Mouse (Mus musculus) hindbrain, postnatal 0 days (tissue): Measurements from ENCODE around the gene Hoxd11. TPM values are rescaled to one million over a fixed set of nuclear protein-coding genes. Genes with fewer than 3 reads are reported as not detected.

Source experiments
- ATAC-seq: fragments of 200-750 bp; cut with Nextera tagmentation; 2 replicates; pipeline ENCODE4 v1.8.0; 2017; ENCODE audit warnings: mild to moderate bottlenecking, moderate TSS enrichment, moderate library complexity
- DNase-seq: peaks from one replicate; pipeline ENCODE4 v3.0.0-alpha.2; 2015; ENCODE audit warnings: low spot score
- H3K27ac ChIP-seq: fragments of 300-500 bp; sonication (generic); 2 replicates; pipeline ENCODE4 v1.5.1; 2014; ENCODE audit warnings: mild to moderate bottlenecking
- H3K27me3 ChIP-seq: fragments of 300-500 bp; sonication (generic); 2 replicates; pipeline ENCODE4 v1.6.1; 2014; ENCODE audit warnings: low read length, mixed read lengths; ENCODE audit not compliant: insufficient read depth
- H3K36me3 ChIP-seq: fragments of 300-500 bp; sonication (generic); 2 replicates; pipeline ENCODE4 v1.6.1; 2014; ENCODE audit warnings: low read length, mixed read lengths; ENCODE audit not compliant: insufficient read depth
- H3K4me1 ChIP-seq: fragments of 300-500 bp; sonication (generic); 2 replicates; pipeline ENCODE4 v1.6.1; 2014; ENCODE audit warnings: antibody characterized with exemption, low read length, mixed read lengths; ENCODE audit not compliant: insufficient read depth
- H3K4me2 ChIP-seq: fragments of 300-500 bp; sonication (generic); 2 replicates; pipeline ENCODE4 v1.6.1; 2014; ENCODE audit warnings: low read depth, mild to moderate bottlenecking, low read length, moderate library complexity, mixed read lengths
- H3K4me3 ChIP-seq: fragments of 300-500 bp; sonication (generic); 2 replicates; pipeline ENCODE4 v1.5.1; 2014; ENCODE audit warnings: low read length
- H3K9ac ChIP-seq: fragments of 300-500 bp; sonication (generic); replicated peaks from 2 replicates; pipeline ENCODE4 v1.6.1; 2014; ENCODE audit warnings: mild to moderate bottlenecking, low read length, moderate library complexity, mixed read lengths
- H3K9me3 ChIP-seq: fragments of 300-500 bp; sonication (generic); 2 replicates; pipeline ENCODE4 v1.6.1; 2016; ENCODE audit warnings: low read length, mixed read lengths
- CTCF ChIP-seq: IDR thresholded peaks from 2 replicates; pipeline ENCODE4 v1.5.1; 2016; ENCODE audit warnings: antibody characterized with exemption, control low read depth, low read depth
- WGBS: fragments of 180-500 bp; shearing (Covaris S2); extraction: QIAGEN DNeasy Blood & Tissue Kit; methylation state at CpG from one replicate; pipeline ENCODE4 v1.1.7; 2014; 5-methylcytosine and 5-hydroxymethylcytosine counted together
- polyA plus RNA-seq: library from polyadenylated mRNA; unstranded; fragments of >200 nt; fragmentation: Nextera tagmentation; extraction: Ambion mirVana; gene quantifications from 2 replicates; pipeline ENCODE4 v1.2.1, GENCODE M21; 2015
- total RNA-seq: library from RNA; depleted of rRNA; stranded (reverse); fragments of >200 nt; gene quantifications from 2 replicates; pipeline ENCODE4 v1.2.3, GENCODE M21; 2014

The Hoxd11 gene
- total and polyA plus RNA-seq, 2 experiments from 2014 or later = not detected

DNA sequence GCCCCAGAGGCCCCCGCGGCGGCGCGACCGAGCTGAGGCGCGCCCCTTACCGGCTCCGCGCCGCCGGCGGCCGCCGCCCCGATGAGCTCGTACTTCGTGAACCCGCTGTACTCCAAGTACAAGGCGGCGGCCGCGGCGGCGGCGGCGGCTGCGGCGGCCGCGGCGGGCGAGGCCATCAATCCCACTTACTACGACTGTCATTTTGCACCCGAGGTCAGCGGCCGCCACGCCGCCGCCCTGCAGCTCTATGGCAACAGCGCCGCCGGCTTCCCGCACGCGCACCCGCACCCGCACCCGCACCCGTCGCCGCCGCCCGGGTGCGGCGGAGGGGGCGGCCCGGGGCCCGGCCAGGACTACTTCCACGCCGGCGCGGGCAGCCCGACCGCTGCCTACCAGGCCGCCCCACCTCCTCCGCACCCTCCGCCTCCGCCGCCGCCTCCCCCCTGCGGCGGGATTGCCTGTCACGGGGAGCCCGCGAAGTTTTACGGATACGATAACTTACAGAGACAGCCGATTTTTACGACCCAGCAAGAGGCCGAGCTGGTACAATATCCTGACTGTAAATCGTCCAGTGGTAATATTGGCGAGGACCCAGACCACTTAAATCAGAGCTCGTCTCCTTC, 26.2 kb downstream of the Hoxd11 start:
- peak; percentile 35; the same call in 1 of the 2 replicates for ATAC-seq
- H3K4me1 ChIP-seq = no peaks in the 10 kb centered on the region
- DNase-seq = no peak
- no peak for TF ChIP-seq CTCF
- peak overlapping the region; percentile 26 for H3K4me3 ChIP-seq
- WGBS = 2% methylated on average over 57 of the region's 85 CpGs
- H3K9me3 ChIP-seq = no peaks in the 10 kb centered on the region
- H3K27ac ChIP-seq = no peak overlapping the region
- peak overlapping the region; percentile 48 for H3K4me2 ChIP-seq
- H3K9ac ChIP-seq = no peak overlapping the region
- no peaks in the 10 kb centered on the region for H3K36me3 ChIP-seq
- peaks cover 92% of the 10 kb centered on the region for H3K27me3 ChIP-seq

DNA sequence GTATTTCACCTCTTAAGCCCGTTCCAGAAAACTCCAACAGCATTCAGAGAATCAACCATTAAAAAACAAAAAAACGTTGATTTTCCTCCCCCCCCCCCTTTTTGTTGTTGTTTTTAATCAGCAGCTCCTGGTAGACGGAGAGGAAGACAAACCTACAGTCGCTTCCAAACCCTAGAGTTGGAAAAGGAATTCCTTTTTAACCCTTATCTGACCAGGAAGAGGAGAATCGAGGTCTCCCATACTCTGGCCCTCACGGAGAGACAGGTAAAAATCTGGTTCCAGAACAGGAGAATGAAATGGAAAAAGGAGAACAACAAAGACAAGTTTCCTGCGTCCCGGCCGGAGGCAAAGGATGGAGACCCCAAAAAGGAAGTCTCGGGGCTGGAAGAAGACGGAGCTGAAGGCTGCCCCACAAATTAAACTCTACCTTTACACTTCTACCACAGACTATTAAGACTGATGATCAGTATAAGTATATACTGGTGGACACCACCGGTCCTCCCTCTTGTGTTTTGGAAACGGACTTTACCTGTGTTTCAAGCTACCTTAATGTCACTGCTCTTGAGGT, 27.1 kb downstream of the Hoxd11 start:
- H3K9ac ChIP-seq = no peak overlapping the region
- TF ChIP-seq CTCF = no peak
- peaks cover 86% of the 10 kb centered on the region for H3K27me3 ChIP-seq
- no peak overlapping the region for H3K4me3 ChIP-seq
- no peaks in the 10 kb centered on the region for H3K4me1 ChIP-seq
- no peaks in the 10 kb centered on the region for H3K36me3 ChIP-seq
- H3K4me2 ChIP-seq = no peak overlapping the region
- H3K27ac ChIP-seq = no peak overlapping the region
- ATAC-seq (no peak), DNase-seq (no peak)
- 3% methylated on average over 13 of the region's 13 CpGs for WGBS
- H3K9me3 ChIP-seq = no peaks in the 10 kb centered on the region

- Histone ChIP-seq H3K4me3 (no peak overlapping the region), H3K4me1 (no peaks in the 10 kb centered on the region), H3K9me3 (no peaks in the 10 kb centered on the region), H3K9ac (no peak overlapping the region), H3K36me3 (no peaks in the 10 kb centered on the region), H3K27me3 (peaks cover 91% of the 10 kb centered on the region), H3K4me2 (no peak overlapping the region), H3K27ac (no peak overlapping the region)
- ATAC-seq (no peak), DNase-seq (no peak)
- no peak for TF ChIP-seq CTCF
- WGBS = 8% methylated on average over 7 of the region's 7 CpGs
Observed at GRCm38 (mm10) chr2:74707599-74707998, 28.2 kb downstream of the Hoxd11 start.

DNA sequence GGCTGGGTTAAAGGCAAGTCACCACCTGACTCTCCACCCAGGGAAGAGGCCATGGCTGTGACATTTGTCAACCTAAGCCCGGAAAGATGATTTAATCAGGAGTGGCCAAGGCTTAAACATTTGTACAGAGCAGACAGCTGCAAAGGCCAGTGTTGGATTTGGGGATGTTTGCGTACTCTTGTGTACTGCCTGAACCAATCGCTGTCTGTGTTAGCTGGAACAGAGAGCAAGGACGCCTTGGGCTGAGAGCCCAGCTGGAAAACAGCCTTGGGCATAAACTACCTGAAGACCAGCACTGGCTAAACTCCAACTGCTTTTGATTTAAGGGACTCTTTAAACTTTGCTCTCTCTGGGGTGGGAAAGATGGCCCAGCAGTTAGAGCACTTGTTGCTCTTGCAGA, 29.3 kb downstream of the Hoxd11 start:
- Histone ChIP-seq H3K9ac (no peak overlapping the region), H3K4me2 (no peak overlapping the region), H3K9me3 (no peaks in the 10 kb centered on the region), H3K27ac (no peak overlapping the region), H3K4me1 (no peaks in the 10 kb centered on the region), H3K36me3 (no peaks in the 10 kb centered on the region), H3K4me3 (no peak overlapping the region), H3K27me3 (peaks cover 90% of the 10 kb centered on the region)
- DNase-seq (no peak), ATAC-seq (no peak)
- 4% methylated on average over 4 of the region's 4 CpGs for whole genome bisulfite sequencing
- TF ChIP-seq CTCF = no peak

DNA sequence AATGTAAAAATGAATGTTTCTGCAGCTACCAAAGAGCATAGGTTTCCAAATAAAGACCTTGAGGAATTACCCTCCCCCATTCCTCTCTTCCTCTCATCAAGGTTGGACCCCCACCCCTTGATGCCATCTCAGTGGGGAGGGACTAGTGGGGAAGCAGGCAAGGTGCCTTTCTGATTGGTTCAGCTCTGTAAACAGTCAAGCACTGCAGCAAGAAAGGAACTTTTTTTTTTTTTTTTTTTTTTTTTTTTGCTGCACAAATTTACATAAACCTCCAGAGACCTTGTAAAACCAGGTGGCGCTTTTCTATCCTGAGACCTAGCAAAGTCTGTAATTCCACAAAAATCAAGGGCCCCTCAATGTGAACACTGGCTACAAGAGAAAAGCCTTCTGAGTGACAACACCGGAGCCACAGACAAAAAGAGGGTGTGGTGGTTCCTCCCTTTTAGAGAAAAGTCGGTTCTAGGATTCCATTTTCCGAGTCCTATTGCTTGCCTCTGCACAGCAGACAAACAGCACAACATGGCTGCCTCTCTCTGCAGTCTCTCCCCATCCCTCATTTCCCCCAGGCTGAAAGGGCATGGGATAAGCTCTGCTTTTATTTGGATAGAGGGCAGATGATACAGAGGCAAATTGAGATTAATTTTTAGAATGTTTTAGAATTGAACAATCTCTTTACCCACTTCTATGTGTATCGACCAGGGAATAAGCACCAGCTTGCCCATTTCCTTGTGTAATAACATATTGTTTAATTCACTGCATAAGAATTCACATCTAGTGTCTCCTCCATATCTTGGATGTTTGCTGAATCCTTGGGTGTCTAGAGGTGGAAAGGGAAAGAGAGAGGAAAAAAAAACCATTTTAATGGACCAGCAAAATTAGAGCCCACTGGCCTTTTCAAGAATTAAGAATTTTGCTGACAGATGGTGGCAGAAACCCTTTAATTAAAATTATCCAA, 30.4 kb downstream of the Hoxd11 start:
- Histone ChIP-seq H3K4me1 (no peaks in the 10 kb centered on the region), H3K9ac (no peak overlapping the region), H3K27ac (no peak overlapping the region), H3K9me3 (no peaks in the 10 kb centered on the region), H3K27me3 (peaks cover 89% of the 10 kb centered on the region), H3K36me3 (no peaks in the 10 kb centered on the region), H3K4me2 (no peak overlapping the region), H3K4me3 (no peak overlapping the region)
- TF ChIP-seq CTCF = no peak
- ATAC-seq (no peak), DNase-seq (no peak)
- 5% methylated on average over 5 of the region's 5 CpGs for WGBS

GRCm38 (mm10) chr2:74710929-74711543, 31.7 kb downstream of the Hoxd11 start:
- Histone ChIP-seq H3K9me3 (no peaks in the 10 kb centered on the region), H3K4me1 (no peaks in the 10 kb centered on the region), H3K27me3 (peaks cover 89% of the 10 kb centered on the region), H3K4me3 (no peak overlapping the region; the same call in 1 of the 2 replicates), H3K27ac (no peak overlapping the region), H3K9ac (no peak overlapping the region), H3K36me3 (no peaks in the 10 kb centered on the region), H3K4me2 (no peak overlapping the region)
- DNase-seq (no peak), ATAC-seq (no peak)
- TF ChIP-seq CTCF = no peak
- WGBS = 1% methylated on average over 16 of the region's 16 CpGs
